Mouse (Mus musculus) v-Abl transformed pro-B cells (cell line): Measurements from ENCODE around the gene Cbfb.
"Not testable (repeated sequence)": the region's sequence is repeated elsewhere in the genome, so short reads cannot be mapped to it uniquely, and the experiment has no call there.

Experiments used
- in situ Hi-C, 2 experiments: fragments of 400-800 bp; cut with MboI; formaldehyde crosslinking; loops; one replicate each; pipeline ENCODE4 v1.15.1; 2025; ENCODE audit not compliant: unreplicated experiment in 2 of 2

The Cbfb gene

DNA sequence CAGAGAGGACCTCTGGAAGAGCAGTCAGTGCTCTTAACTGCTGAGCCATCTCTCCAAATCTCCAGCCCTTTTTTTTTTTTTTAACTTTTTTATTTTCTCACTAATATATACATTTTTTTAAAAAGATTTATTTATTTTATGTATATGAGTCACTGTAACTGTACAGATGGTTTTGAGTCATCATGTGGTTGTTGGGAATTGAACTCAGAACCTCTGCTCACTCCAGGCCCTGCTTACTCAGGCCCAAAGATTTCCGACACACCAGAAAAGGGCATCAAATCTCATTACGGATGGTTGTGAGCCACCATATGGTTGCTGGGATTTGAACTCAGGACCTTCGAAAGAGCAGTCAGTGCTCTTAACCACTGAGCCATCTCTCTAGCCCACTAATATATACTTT lies 4.8 kb downstream of the Cbfb start:
- in situ Hi-C loops = not testable (repeated sequence)

DNA sequence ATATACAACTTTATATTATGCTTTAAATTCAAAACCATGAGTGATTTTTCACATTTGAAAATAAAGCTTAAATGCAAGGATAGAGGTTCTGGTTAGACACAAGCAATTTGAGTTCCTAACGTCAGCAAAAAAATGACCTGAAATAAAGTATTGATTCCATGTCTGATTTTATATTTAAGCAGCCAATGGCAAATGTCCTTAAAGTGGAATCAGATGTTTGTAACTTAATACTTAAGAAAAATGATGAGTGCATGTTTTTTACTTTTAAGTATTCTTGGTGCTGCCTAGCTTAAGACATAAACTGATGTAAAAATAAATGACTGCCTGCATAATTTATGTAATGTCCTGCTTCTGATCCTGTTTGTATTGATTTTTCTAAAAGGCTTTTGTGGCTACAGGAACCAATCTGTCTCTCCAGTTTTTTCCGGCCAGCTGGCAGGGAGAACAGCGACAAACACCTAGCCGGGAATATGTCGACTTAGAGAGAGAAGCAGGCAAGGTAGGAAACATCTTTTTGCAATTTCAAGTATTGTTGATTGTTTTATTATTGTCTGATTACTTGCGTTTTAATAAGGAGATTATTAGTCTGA lies 7.8 kb downstream of the Cbfb start:
- in situ Hi-C loops = no loop called here

GRCm38 (mm10) chr8:105182201-105182600 lies 11.7 kb downstream of the Cbfb start:
- in situ Hi-C loops = no loop called here

GRCm38 (mm10) chr8:105186467-105187005 lies 16.1 kb downstream of the Cbfb start:
- in situ Hi-C loops = no loop called here

DNA sequence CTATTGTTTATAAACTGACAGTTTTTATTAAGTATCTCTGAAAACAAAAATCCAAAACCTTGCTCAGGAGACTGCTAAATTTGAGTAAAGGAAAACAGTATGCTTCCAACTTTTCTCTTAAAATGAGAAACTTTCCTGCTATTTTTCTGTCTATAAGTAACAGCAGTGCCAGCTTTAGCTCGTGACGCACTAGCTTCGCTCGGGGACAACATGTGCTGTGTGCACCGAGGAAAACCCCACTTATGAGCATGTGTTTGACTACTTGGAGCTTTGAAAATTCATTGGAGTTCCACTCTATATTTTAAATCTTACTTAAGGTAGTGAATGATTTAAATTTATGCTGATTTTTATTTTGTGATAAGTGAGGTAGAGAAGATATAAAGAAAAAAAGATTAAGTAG lies 21.7 kb downstream of the Cbfb start:
- in situ Hi-C loops = no loop called here

GRCm38 (mm10) chr8:105205748-105206147 lies 35.3 kb downstream of the Cbfb start:
- in situ Hi-C loops = no loop called here

DNA sequence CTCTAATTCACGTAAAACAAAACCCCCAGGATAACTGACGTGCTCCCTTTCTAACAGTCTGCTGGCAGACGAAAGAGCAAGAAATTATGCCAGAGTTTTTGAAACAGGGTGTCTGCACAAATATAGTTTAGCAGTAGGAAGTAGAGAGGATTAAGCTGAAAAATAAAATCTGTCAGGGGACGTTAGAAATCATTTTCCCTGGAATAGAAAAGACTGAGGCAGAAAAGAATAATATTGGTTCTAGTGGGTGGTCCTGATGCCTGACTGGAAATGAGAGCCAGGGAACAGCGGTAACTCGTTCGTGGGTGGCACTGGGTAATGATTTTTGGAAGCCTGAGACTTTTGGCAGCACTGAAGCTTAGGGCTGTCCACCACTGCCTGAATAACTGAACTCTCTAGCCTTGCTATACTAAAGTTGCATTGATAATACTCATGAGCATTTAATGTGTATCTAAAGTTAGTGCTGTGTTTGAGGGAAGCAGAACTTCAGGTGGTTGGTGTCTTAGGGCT lies 36.3 kb downstream of the Cbfb start:
- in situ Hi-C loops = no loop called here

DNA sequence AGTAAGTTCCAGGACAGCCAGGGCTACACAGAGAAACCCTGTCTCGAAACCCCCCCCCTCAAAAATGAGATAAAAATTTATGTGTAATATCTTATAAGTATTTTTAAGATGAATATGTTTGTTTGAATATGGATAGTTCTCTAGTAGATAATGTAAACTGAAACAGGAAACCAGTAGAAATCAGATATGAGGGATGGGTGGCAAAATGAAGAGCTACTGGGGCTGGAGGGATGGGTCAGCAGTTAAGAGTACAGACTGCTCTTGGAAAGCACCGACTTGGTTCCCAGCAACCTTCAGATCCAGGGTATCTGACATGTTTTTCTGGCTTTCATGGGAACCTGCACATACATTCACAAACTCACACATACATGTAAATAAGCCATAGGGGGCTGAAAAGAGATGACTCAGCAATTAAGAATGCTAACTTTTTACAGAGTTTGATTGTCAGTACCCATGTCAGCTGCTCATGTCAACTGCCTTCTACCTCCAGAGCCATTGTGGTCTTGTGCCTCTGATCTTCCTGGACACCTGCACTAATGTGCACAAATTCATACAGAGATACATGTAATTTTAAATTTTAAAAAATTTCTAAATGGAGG lies 37.3 kb downstream of the Cbfb start:
- in situ Hi-C loops = no loop called here

GRCm38 (mm10) chr8:105209153-105210110 lies 39.0 kb downstream of the Cbfb start:
- in situ Hi-C loops = no loop called here

DNA sequence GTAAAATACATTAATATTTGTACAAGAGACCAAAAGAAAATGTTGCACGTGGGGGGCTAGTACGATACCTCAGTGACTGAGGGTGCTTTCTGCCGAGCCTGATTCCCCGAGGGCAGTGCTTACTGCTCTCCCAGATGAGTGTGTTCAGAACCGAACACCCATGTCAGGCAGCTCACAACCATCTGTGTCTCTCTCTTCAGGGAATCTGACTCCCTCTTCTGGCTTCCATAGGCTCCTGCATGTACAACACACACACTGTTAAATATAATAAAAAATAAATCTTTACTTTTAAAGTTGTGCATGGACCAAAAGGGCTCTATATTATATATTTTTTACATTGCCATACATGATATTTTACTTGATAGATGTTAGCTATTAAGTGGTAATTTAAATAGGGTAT lies 43.6 kb downstream of the Cbfb start:
- in situ Hi-C loops = no loop called here

DNA sequence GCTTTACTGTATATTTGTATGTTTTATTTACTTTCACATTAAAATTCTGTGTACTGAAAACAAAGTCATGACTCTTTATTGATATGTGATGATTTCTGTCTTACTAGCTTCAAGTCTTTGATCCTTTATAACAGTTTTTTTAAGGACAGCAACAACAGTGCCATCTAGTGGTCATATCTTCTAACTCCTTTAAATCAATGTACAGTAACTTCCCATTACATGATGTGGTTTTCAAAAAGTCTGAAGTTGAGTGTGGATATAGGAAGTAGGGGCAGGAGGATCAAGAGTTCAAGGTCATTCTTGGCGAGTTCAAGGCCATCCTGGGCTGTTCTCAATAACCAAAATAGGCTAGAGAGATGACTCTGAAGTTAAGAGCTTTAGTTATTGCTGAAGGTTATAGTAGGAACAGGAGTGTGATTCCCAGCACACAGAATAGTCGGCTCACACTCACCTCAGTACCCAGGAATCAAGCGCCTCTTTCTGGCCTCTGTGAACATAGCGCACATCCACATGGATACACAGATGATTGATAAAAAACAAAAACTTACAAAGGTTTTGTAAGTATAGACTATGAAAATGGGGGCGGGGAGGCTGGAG lies 47.5 kb downstream of the Cbfb start:
- in situ Hi-C loops = loop anchor here (5.0 kb wide), 1 partner anchor 61 kb away; no protein-coding TSS in a partner anchor

DNA sequence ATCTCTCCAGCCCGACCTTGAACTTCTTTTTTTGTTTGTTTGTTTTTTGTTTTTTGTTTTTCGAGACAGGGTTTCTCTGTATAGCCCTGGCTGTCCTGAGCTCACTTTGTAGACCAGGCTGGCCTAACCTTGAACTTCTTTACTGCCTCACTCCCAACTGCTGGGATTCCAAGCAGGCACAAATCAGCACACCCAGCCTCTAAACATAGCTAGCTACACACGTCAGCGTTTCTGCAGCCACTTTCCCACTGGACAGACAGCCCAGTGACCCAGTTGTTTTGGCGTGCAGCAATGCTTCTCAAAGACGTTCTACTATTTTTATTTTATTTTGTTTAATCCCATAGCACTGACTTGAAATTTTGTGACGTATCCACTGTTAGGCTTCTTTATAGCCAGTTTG lies 53.4 kb downstream of the Cbfb start:
- in situ Hi-C loops = loop anchor here in 1 of 2 experiments (10.0 kb wide), 1 partner anchor 61 kb away; the partner anchor contains the start of gene 4931428F04Rik

- in situ Hi-C loops = loop anchor here in 1 of 2 experiments (10.0 kb wide), 1 partner anchor 60 kb away; the partner anchor contains the start of gene 4931428F04Rik
Measured at GRCm38 (mm10) chr8:105224413-105225271, 54.2 kb downstream of the Cbfb start, which contains the start of gene D230025D16Rik. Gene D230025D16Rik, plus strand, starts transcription at chr8:105225145.

DNA sequence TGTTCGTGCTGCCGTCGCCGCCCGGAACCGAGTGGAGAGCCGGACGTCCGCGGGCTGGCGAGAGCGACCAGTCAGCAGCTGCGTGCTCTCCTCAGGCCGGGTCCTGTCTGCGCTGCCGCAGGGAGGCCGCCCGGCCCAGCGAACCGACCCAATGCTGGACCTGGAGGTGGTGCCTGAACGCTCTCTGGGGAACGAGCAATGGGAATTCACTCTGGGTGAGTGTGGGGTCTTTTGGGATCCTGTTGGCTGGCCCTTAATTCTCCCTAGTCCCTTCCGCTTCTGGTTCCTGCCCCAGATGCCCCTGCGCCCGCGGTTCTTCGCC lies 54.8 kb downstream of the Cbfb start:
- in situ Hi-C loops = loop anchor here in 1 of 2 experiments (10.0 kb wide), 1 partner anchor 60 kb away; the partner anchor contains the start of gene 4931428F04Rik

GRCm38 (mm10) chr8:105225917-105226316 lies 55.4 kb downstream of the Cbfb start:
- in situ Hi-C loops = loop anchor here in 1 of 2 experiments (10.0 kb wide), 1 partner anchor 59 kb away; the partner anchor contains the start of gene 4931428F04Rik

DNA sequence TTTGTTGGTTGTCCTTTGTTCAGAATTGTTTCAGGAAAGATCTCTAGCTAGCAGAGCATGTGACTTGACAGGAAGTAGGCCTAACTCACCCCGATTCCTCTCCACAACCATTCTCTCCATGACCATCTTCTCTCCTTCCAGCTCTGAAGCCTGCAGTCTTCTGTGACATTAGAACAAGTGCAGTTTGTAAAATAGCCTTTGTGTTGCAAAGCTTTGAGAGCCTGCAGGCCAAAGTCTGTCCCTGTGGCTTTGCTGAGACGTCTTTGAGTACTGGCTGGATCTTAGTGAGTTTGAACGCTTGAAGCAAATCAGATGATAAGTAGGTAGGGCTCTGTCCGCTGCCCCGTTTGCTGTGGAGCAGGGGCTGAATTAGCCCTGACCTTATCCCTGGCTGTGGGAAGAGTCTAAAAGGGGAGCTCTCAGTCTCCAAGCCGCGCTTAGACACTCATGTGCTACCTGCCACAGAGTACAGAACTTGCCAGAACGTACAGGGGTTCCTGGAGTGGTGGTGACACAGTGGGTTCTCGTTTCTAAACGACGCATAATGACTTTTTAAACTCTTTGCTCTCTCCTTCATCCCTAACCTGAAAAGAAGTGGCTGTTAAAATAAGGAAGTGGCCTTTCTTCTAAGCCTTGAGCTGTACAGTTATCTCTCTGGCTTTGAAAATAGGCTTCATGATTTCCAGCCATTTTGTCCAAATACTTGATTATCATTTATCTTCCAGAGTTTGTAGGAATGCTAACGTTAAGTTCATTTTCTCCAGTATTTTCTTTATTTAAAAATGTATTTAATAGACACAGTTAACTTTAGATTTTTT lies 61.2 kb downstream of the Cbfb start:
- in situ Hi-C loops = no loop called here

DNA sequence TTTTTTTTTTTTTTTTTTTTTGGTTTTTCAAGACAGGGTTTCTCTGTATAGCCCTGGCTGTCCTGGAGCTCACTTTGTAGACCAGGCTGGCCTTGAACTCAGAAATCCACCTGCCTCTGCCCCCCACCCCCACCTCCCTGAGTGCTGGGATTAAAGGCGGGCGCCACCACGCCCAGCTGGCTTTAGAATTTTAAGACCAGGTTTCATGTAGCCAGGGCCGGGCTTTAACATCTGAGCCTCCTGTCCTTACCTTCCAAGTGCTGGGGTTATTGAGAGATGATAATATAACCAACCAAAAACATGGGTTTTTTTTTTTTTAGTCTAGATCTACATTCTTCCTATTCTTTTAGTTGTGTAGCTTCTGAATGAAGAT lies 61.8 kb downstream of the Cbfb start:
- in situ Hi-C loops = not testable (repeated sequence)

DNA sequence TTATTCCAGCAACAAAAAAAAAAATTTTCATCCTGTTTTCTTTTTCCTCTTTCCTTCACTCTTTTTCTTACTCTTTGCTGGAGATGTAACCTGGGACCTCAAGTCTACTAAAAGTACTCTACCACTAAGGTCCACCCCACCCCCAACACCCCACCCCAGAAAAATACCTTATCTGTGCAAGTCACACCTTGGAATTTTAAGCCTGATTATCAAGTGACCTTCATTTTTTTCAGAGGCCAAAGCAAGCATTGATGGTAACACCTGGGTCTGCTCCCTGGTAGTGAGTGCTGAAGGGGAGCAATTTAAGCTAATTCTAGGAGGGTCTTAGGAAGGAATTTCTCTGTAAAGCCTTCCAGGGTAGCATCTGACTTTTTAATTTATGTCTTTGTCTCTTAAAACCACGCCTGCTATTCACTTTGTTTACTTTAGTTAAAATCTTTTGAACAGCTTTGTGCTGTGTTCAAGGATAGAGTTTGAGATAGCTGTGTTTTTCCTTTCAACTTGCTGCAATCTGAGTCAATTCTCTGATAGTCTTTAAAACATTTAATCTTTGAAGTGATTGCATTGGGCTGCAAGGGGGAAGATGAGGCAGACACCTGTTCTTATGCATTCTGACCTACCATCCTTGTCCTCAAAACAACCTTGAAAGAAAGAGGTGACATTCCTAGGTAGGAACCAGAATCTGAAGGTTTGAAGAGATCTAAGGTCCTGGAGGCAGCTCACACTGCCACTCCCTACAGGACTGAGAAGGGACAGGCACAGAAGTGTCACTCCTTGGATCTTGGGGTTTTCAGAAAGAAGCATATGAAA lies 62.9 kb downstream of the Cbfb start:
- in situ Hi-C loops = no loop called here
